Mouse (Mus musculus): ENCODE data around the gene Mink1. TPM values are rescaled to one million over a fixed set of nuclear protein-coding genes. Genes with fewer than 3 reads are reported as not detected.

Gene Mink1
- total and polyA plus RNA-seq, 3 experiments = 33.8 to 230 (median 57.3) TPM

- no peak for DNase-seq (ENCODE audit: low read depth, low spot score)
- peak overlapping the region; percentile 83 for H3K9ac ChIP-seq (ENCODE audit: control insufficient read depth, low read depth, low read length, poor library complexity, severe bottlenecking)
- no peaks in the 10 kb centered on the region for H3K9me3 ChIP-seq (replicated peaks; ENCODE audit: insufficient read depth, low read length)
- H3K27ac ChIP-seq (ENCODE audit: control insufficient read depth, low read depth, low read length) = no peak overlapping the region
- no peaks in the 10 kb centered on the region for H3K27me3 ChIP-seq (ENCODE audit: control insufficient read depth in 1 of 2, insufficient read depth in 2 of 2, low read length in 2 of 2)
- no peak for TF ChIP-seq KAT2A (conservative IDR thresholded peaks at IDR 0.05; ENCODE audit: low read depth, low read length)
- 0 out of 2 replicates have a peak, but pooled peaks have one; percentile 27 for TF ChIP-seq MYC (IDR thresholded peaks at IDR 0.05; ENCODE audit: low read depth, low read length)
- peaks cover 0 to 27% of the 10 kb centered on the region in 2 experiments; a peak in 3 of 4 replicates for H3K4me1 ChIP-seq (ENCODE audit: control insufficient read depth in 1 of 2, insufficient read depth in 2 of 2, low read length in 2 of 2)
- H3K4me3 ChIP-seq (ENCODE audit: control insufficient read depth in 1 of 2, insufficient read depth in 1 of 2, low read depth in 2 of 2, low read length in 2 of 2) = peak overlapping the region; percentile 73 to 75
- H3K79me2 ChIP-seq (ENCODE audit: control insufficient read depth, insufficient read depth, low read length, poor library complexity) = peaks cover 21% of the 10 kb centered on the region
- peaks cover 0 to 19% of the 10 kb centered on the region in 2 experiments; a peak in 2 of 4 replicates for H3K36me3 ChIP-seq (ENCODE audit: control insufficient read depth in 1 of 2, insufficient read depth in 2 of 2, low read length in 2 of 2)
Observed at GRCm38 (mm10) chr11:70561937-70562286, 769 bp upstream of the Mink1 start.

GRCm38 (mm10) chr11:70562995-70563469 lies 351 bp downstream of the Mink1 start:
- peak overlapping the region; percentile 83 for H3K9ac ChIP-seq (ENCODE audit: control insufficient read depth, low read depth, low read length, poor library complexity, severe bottlenecking)
- H3K27ac ChIP-seq (ENCODE audit: control insufficient read depth, low read depth, low read length) = peak overlapping the region; percentile 20
- no peak for DNase-seq (ENCODE audit: low read depth, low spot score)
- H3K4me3 ChIP-seq (ENCODE audit: control insufficient read depth in 1 of 2, insufficient read depth in 1 of 2, low read depth in 2 of 2, low read length in 2 of 2) = peak overlapping the region; percentile 73 to 75
- H3K79me2 ChIP-seq (ENCODE audit: control insufficient read depth, insufficient read depth, low read length, poor library complexity) = peaks cover 24% of the 10 kb centered on the region
- H3K36me3 ChIP-seq (ENCODE audit: control insufficient read depth in 1 of 2, insufficient read depth in 2 of 2, low read length in 2 of 2) = peaks cover 0 to 19% of the 10 kb centered on the region in 2 experiments; a peak in 2 of 4 replicates
- peaks cover 0 to 27% of the 10 kb centered on the region in 2 experiments; a peak in 3 of 4 replicates for H3K4me1 ChIP-seq (ENCODE audit: control insufficient read depth in 1 of 2, insufficient read depth in 2 of 2, low read length in 2 of 2)
- H3K27me3 ChIP-seq (ENCODE audit: control insufficient read depth in 1 of 2, insufficient read depth in 2 of 2, low read length in 2 of 2) = no peaks in the 10 kb centered on the region
- no peaks in the 10 kb centered on the region for H3K9me3 ChIP-seq (replicated peaks; ENCODE audit: insufficient read depth, low read length)
- TF ChIP-seq NRF1 (IDR thresholded peaks at IDR 0.05; ENCODE audit: insufficient read depth, low read depth, low read length, poor library complexity, severe bottlenecking) (0 out of 2 replicates have a peak, but pooled peaks have one; percentile 8), MAZ (IDR thresholded peaks at IDR 0.05; ENCODE audit: low read depth, low read length) (peak; percentile 24; the same call in 1 of the 2 replicates), POLR2AphosphoS5 (IDR thresholded peaks at IDR 0.05; ENCODE audit: borderline replicate concordance, low read depth, low read length) (no peak), GABPA (IDR thresholded peaks at IDR 0.05; ENCODE audit: low read depth, low read length) (no peak)

- Histone ChIP-seq H3K27ac (ENCODE audit: control insufficient read depth, low read depth, low read length) (peak overlapping the region; percentile 20), H3K9me3 (replicated peaks; ENCODE audit: insufficient read depth, low read length) (no peaks in the 10 kb centered on the region), H3K9ac (ENCODE audit: control insufficient read depth, low read depth, low read length, poor library complexity, severe bottlenecking) (peak overlapping the region; percentile 83), H3K79me2 (ENCODE audit: control insufficient read depth, insufficient read depth, low read length, poor library complexity) (peaks cover 26% of the 10 kb centered on the region), H3K27me3 (ENCODE audit: control insufficient read depth in 1 of 2, insufficient read depth in 2 of 2, low read length in 2 of 2) (no peaks in the 10 kb centered on the region), H3K4me1 (ENCODE audit: control insufficient read depth in 1 of 2, insufficient read depth in 2 of 2, low read length in 2 of 2) (peaks cover 0 to 27% of the 10 kb centered on the region in 2 experiments; a peak in 3 of 4 replicates), H3K4me3 (ENCODE audit: control insufficient read depth in 1 of 2, insufficient read depth in 1 of 2, low read depth in 2 of 2, low read length in 2 of 2) (peak overlapping the region; percentile 73 to 75), H3K36me3 (ENCODE audit: control insufficient read depth in 1 of 2, insufficient read depth in 2 of 2, low read length in 2 of 2) (peaks cover 0 to 19% of the 10 kb centered on the region in 2 experiments; a peak in 2 of 4 replicates)
- peak; percentile 70 for DNase-seq (ENCODE audit: low read depth, low spot score)
- no peak for TF ChIP-seq TCF12 (IDR thresholded peaks at IDR 0.05; ENCODE audit: low read depth, low read length)
- no peak for TF ChIP-seq MEF2A (IDR thresholded peaks at IDR 0.05; ENCODE audit: extremely low read depth, insufficient replicate concordance, low read depth, low read length, poor library complexity, severe bottlenecking)
- TF ChIP-seq ZC3H11A (IDR thresholded peaks at IDR 0.05; ENCODE audit: low read depth, low read length) = no peak
- no peak for TF ChIP-seq E2F4 (IDR thresholded peaks at IDR 0.05; ENCODE audit: borderline replicate concordance, low read depth, low read length)
- TF ChIP-seq ZMIZ1 (IDR thresholded peaks at IDR 0.05; ENCODE audit: low read depth, low read length) = no peak
- TF ChIP-seq CHD2 (IDR thresholded peaks at IDR 0.05; ENCODE audit: low read length) = no peak
- peak; percentile 8; the same call in 1 of the 2 replicates for TF ChIP-seq MAX (IDR thresholded peaks at IDR 0.05; ENCODE audit: low read length)
- no peak for TF ChIP-seq UBTF (IDR thresholded peaks at IDR 0.05; ENCODE audit: borderline replicate concordance, insufficient read depth, low read depth, low read length)
- no peak for TF ChIP-seq GATA1 (IDR thresholded peaks at IDR 0.05; ENCODE audit: low read depth, low read length)
- no peak for TF ChIP-seq POLR2AphosphoS5 (IDR thresholded peaks at IDR 0.05; ENCODE audit: borderline replicate concordance, low read depth, low read length)
- TF ChIP-seq SMC3 (IDR thresholded peaks at IDR 0.05; ENCODE audit: low read depth, low read length) = no peak
- TF ChIP-seq NRF1 (IDR thresholded peaks at IDR 0.05; ENCODE audit: insufficient read depth, low read depth, low read length, poor library complexity, severe bottlenecking) = no peak
- TF ChIP-seq BHLHE40 (IDR thresholded peaks at IDR 0.05; ENCODE audit: borderline replicate concordance, low read depth, low read length) = no peak
- TF ChIP-seq MYB (IDR thresholded peaks at IDR 0.05; ENCODE audit: low read depth, low read length) = no peak
- TF ChIP-seq HCFC1 (IDR thresholded peaks at IDR 0.05; ENCODE audit: low read depth, low read length) = no peak
- no peak for TF ChIP-seq JUND (IDR thresholded peaks at IDR 0.05; ENCODE audit: low read depth, low read length)
- TF ChIP-seq ELF1 (IDR thresholded peaks at IDR 0.05; ENCODE audit: low read depth, low read length) = no peak
- TF ChIP-seq TBP (IDR thresholded peaks at IDR 0.05; ENCODE audit: low read depth, low read length) = 0 out of 2 replicates have a peak, but pooled peaks have one; percentile 16
Observed at GRCm38 (mm10) chr11:70563470-70564275, 992 bp downstream of the Mink1 start.

All from MEL (cell line).